Mouse (Mus musculus): ENCODE results near the gene Hes3. TPM values are rescaled to one million over a fixed set of nuclear protein-coding genes. Genes with fewer than 3 reads are reported as not detected.
A peak's percentile ranks its signal among the peaks of the same experiment; 100 is the strongest.

Gene Hes3
- polyA plus RNA-seq, 1 experiment from 2014 or later: not detected

- Histone ChIP-seq H3K27ac (no peak overlapping the region), H3K4me2 (no peak overlapping the region), H3K27me3 (replicated peaks) (no peaks in the 10 kb centered on the region), H3K9ac (no peak overlapping the region), H3K36me3 (0 out of 2 replicates have a peak, but pooled peaks cover 3% of the 10 kb centered on the region), H3K9me3 (no peaks in the 10 kb centered on the region), H3K4me1 (peaks cover 11% of the 10 kb centered on the region), H3K4me3 (replicated peaks) (no peak overlapping the region)
- no peak for ATAC-seq (ENCODE audit: insufficient read depth, low FRiP score, low read depth)
- 88% methylated on average over 9 of the region's 9 CpGs for whole genome bisulfite sequencing
Observed at GRCm38 (mm10) chr4:152264867-152265568, 26.4 kb downstream of the Hes3 start.

- ATAC-seq (ENCODE audit: insufficient read depth, low FRiP score, low read depth): no peak
- no peak overlapping the region for H3K27ac ChIP-seq
- 56% methylated on average over 4 of the region's 4 CpGs for WGBS
Observed at GRCm38 (mm10) chr4:152264177-152264530, 27.3 kb downstream of the Hes3 start.

GRCm38 (mm10) chr4:152263512-152264176 lies 27.8 kb downstream of the Hes3 start:
- no peak overlapping the region for H3K4me3 ChIP-seq (replicated peaks)
- no peak overlapping the region for H3K4me2 ChIP-seq
- peak; percentile 65 for ATAC-seq (ENCODE audit: insufficient read depth, low FRiP score, low read depth)
- no peaks in the 10 kb centered on the region for H3K9me3 ChIP-seq
- peaks cover 11% of the 10 kb centered on the region for H3K4me1 ChIP-seq
- WGBS: 32% methylated on average over 10 of the region's 10 CpGs
- 0 out of 2 replicates have a peak, but pooled peaks cover 3% of the 10 kb centered on the region for H3K36me3 ChIP-seq
- no peaks in the 10 kb centered on the region for H3K27me3 ChIP-seq (replicated peaks)
- H3K27ac ChIP-seq: no peak overlapping the region
- no peak overlapping the region for H3K9ac ChIP-seq

More at GRCm38 (mm10) chr4:152264177-152264530, 27.3 kb downstream of the Hes3 start:
- Histone ChIP-seq H3K4me3 (replicated peaks) (no peak overlapping the region), H3K4me1 (peaks cover 11% of the 10 kb centered on the region), H3K27me3 (replicated peaks) (no peaks in the 10 kb centered on the region), H3K9me3 (no peaks in the 10 kb centered on the region), H3K4me2 (no peak overlapping the region), H3K36me3 (0 out of 2 replicates have a peak, but pooled peaks cover 3% of the 10 kb centered on the region), H3K9ac (no peak overlapping the region)

- 61% methylated on average over 9 of the region's 9 CpGs for WGBS
- ATAC-seq (ENCODE audit: insufficient read depth, low FRiP score, low read depth): no peak
Observed at GRCm38 (mm10) chr4:152263089-152263488, 28.4 kb downstream of the Hes3 start.

GRCm38 (mm10) chr4:152262187-152262586 lies 29.3 kb downstream of the Hes3 start:
- Histone ChIP-seq H3K36me3 (0 out of 2 replicates have a peak, but pooled peaks cover 3% of the 10 kb centered on the region), H3K9me3 (no peaks in the 10 kb centered on the region), H3K4me1 (peaks cover 11% of the 10 kb centered on the region), H3K27ac (no peak overlapping the region), H3K9ac (no peak overlapping the region), H3K4me3 (replicated peaks) (no peak overlapping the region), H3K4me2 (no peak overlapping the region), H3K27me3 (replicated peaks) (no peaks in the 10 kb centered on the region)
- WGBS: 67% methylated on average over 9 of the region's 9 CpGs
- no peak for ATAC-seq (ENCODE audit: insufficient read depth, low FRiP score, low read depth)

More at GRCm38 (mm10) chr4:152263089-152263488, 28.4 kb downstream of the Hes3 start:
- Histone ChIP-seq H3K27ac (no peak overlapping the region), H3K27me3 (replicated peaks) (no peaks in the 10 kb centered on the region), H3K4me1 (peaks cover 11% of the 10 kb centered on the region), H3K9ac (no peak overlapping the region), H3K36me3 (0 out of 2 replicates have a peak, but pooled peaks cover 3% of the 10 kb centered on the region), H3K4me3 (replicated peaks) (no peak overlapping the region), H3K9me3 (no peaks in the 10 kb centered on the region), H3K4me2 (no peak overlapping the region)

- Histone ChIP-seq H3K4me1 (peaks cover 11% of the 10 kb centered on the region), H3K9me3 (no peaks in the 10 kb centered on the region), H3K4me2 (no peak overlapping the region), H3K36me3 (0 out of 2 replicates have a peak, but pooled peaks cover 3% of the 10 kb centered on the region), H3K9ac (no peak overlapping the region), H3K27ac (no peak overlapping the region), H3K4me3 (replicated peaks) (no peak overlapping the region), H3K27me3 (replicated peaks) (no peaks in the 10 kb centered on the region)
- 94% methylated on average over 8 of the region's 8 CpGs for WGBS
- ATAC-seq (ENCODE audit: insufficient read depth, low FRiP score, low read depth): no peak
Observed at GRCm38 (mm10) chr4:152260451-152260850, 31.0 kb downstream of the Hes3 start.

- peaks cover 3% of the 10 kb centered on the region; the same call in 1 of the 2 replicates for H3K4me1 ChIP-seq
- no peaks in the 10 kb centered on the region for H3K9me3 ChIP-seq
- 29% methylated on average over 6 of the region's 6 CpGs for WGBS
- no peak overlapping the region for H3K4me3 ChIP-seq (replicated peaks)
- H3K36me3 ChIP-seq: 0 out of 2 replicates have a peak, but pooled peaks cover 3% of the 10 kb centered on the region
- H3K27me3 ChIP-seq (replicated peaks): no peaks in the 10 kb centered on the region
- H3K4me2 ChIP-seq: no peak overlapping the region
- ATAC-seq (ENCODE audit: insufficient read depth, low FRiP score, low read depth): peak; percentile 56; the same call in 1 of the 2 replicates
- H3K27ac ChIP-seq: no peak overlapping the region
- no peak overlapping the region for H3K9ac ChIP-seq
Observed at GRCm38 (mm10) chr4:152257070-152257469, 34.4 kb downstream of the Hes3 start.

- Histone ChIP-seq H3K9ac (no peak overlapping the region), H3K27ac (no peak overlapping the region), H3K27me3 (replicated peaks) (no peaks in the 10 kb centered on the region), H3K4me3 (replicated peaks) (no peak overlapping the region), H3K4me2 (no peak overlapping the region), H3K36me3 (no peaks in the 10 kb centered on the region), H3K4me1 (no peaks in the 10 kb centered on the region), H3K9me3 (no peaks in the 10 kb centered on the region)
- 63% methylated on average over 9 of the region's 9 CpGs for WGBS
- ATAC-seq (ENCODE audit: insufficient read depth, low FRiP score, low read depth): no peak
Observed at GRCm38 (mm10) chr4:152253183-152253759, 38.2 kb downstream of the Hes3 start.

GRCm38 (mm10) chr4:152250615-152251014 lies 40.8 kb downstream of the Hes3 start:
- Histone ChIP-seq H3K36me3 (no peaks in the 10 kb centered on the region), H3K4me2 (no peak overlapping the region), H3K9ac (no peak overlapping the region), H3K27ac (no peak overlapping the region), H3K9me3 (no peaks in the 10 kb centered on the region), H3K27me3 (replicated peaks) (no peaks in the 10 kb centered on the region), H3K4me1 (no peaks in the 10 kb centered on the region), H3K4me3 (replicated peaks) (no peak overlapping the region)
- 81% methylated on average over 6 of the region's 6 CpGs for WGBS
- no peak for ATAC-seq (ENCODE audit: insufficient read depth, low FRiP score, low read depth)

- Histone ChIP-seq H3K27ac (no peak overlapping the region), H3K4me3 (replicated peaks) (no peak overlapping the region), H3K9me3 (no peaks in the 10 kb centered on the region), H3K4me1 (no peaks in the 10 kb centered on the region), H3K27me3 (replicated peaks) (no peaks in the 10 kb centered on the region), H3K4me2 (no peak overlapping the region), H3K36me3 (no peaks in the 10 kb centered on the region), H3K9ac (no peak overlapping the region)
- 54% methylated on average over 3 of the region's 3 CpGs for WGBS
- no peak for ATAC-seq (ENCODE audit: insufficient read depth, low FRiP score, low read depth)
Observed at GRCm38 (mm10) chr4:152247195-152247594, 44.3 kb downstream of the Hes3 start.

- Histone ChIP-seq H3K27me3 (replicated peaks) (no peaks in the 10 kb centered on the region), H3K36me3 (no peaks in the 10 kb centered on the region), H3K4me1 (no peaks in the 10 kb centered on the region), H3K9ac (no peak overlapping the region), H3K4me3 (replicated peaks) (no peak overlapping the region), H3K4me2 (no peak overlapping the region), H3K9me3 (no peaks in the 10 kb centered on the region), H3K27ac (no peak overlapping the region)
- WGBS: 80% methylated on average over 6 of the region's 6 CpGs
- ATAC-seq (ENCODE audit: insufficient read depth, low FRiP score, low read depth): no peak
Observed at GRCm38 (mm10) chr4:152246011-152246410, 45.5 kb downstream of the Hes3 start.
